24 mouse cellular contexts compared by ENCODE assay signal in the genomic region with DNA sequence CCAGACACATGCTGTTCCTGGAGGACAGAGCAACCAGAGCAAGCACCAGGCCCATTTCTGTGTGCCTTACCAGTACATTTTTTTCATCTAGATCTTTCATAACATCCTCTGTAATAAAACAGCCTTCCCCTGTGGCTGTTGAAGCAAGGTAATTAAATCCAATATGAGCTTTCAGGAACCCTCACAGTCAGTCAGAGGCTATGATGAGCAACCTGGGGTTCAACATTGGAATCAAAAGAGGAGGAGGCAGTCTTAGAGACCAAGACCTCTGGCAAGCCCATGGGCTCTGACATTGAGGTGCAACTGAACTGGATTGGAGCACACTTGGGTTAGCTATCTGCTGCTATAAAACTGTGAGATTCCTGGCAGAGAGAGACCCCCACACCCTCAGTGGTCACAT.
"Had no signal": no experiment of that assay in that cellular context is flagged by ENCODE, and none has a peak within 500 bp of the region (broad histone marks: within the 10 kb centered on the region; RNA-seq: fewer than 3 reads in every experiment).

No protein-coding gene starts in this region.

- H3K9me3 ChIP-seq: heart, embryonic 15.5 days; kidney, embryonic 15.5 days; limb, embryonic 15.5 days; liver, embryonic 12.5 days had no signal

- DNase-seq: gastrocnemius, postnatal 14 days; gastrocnemius, postnatal 36 days; heart, adult 11 months; heart, adult 2 months; heart, postnatal 14 days; heart, postnatal 36 days; kidney, adult 11 months; kidney, adult 2 months; kidney, adult 9 months; kidney, postnatal 14 days; kidney, postnatal 36 days; layer of hippocampus, adult 9-11 months; layer of hippocampus, postnatal 36 days; left cerebral cortex, postnatal 4 days had no signal

- H3K4me3 ChIP-seq: heart, adult 2 months; heart, embryonic 13.5 days; heart, embryonic 15.5 days; kidney, embryonic 15.5 days; limb, embryonic 12.5 days; limb, embryonic 15.5 days; liver, embryonic 12.5 days had no signal

- H3K4me2 ChIP-seq: heart, embryonic 11.5 days; heart, embryonic 13.5 days; heart, embryonic 15.5 days; hindbrain, embryonic 14.5 days; kidney, embryonic 15.5 days; limb, embryonic 12.5 days; limb, embryonic 15.5 days; liver, embryonic 12.5 days had no signal

- ATAC-seq: intestine, embryonic 16.5 days; liver, embryonic 12.5 days had no signal

- H3K36me3 ChIP-seq: heart, embryonic 13.5 days; heart, embryonic 15.5 days; kidney, embryonic 15.5 days; limb, embryonic 12.5 days; limb, embryonic 15.5 days; liver, embryonic 12.5 days had no signal

- H3K4me1 ChIP-seq: heart, embryonic 13.5 days; heart, embryonic 15.5 days; kidney, embryonic 15.5 days; limb, embryonic 12.5 days; liver, embryonic 12.5 days had no signal

- H3K9ac ChIP-seq: heart, embryonic 13.5 days; heart, embryonic 15.5 days; hindbrain, embryonic 14.5 days; kidney, embryonic 15.5 days; limb, embryonic 12.5 days; limb, embryonic 15.5 days; liver, embryonic 12.5 days had no signal

- H3K27ac ChIP-seq: heart, adult 2 months; heart, embryonic 13.5 days; heart, embryonic 15.5 days; hindbrain, embryonic 14.5 days; kidney, embryonic 15.5 days; kidney, postnatal 0 days; limb, embryonic 12.5 days; limb, embryonic 15.5 days; liver, embryonic 12.5 days had no signal

- H3K27me3 ChIP-seq: heart, embryonic 15.5 days; kidney, embryonic 15.5 days; limb, embryonic 12.5 days; limb, embryonic 15.5 days; liver, embryonic 12.5 days had no signal
